In genomic region chr12:109452592-109452991, GRCm38 (mm10) we compare ENCODE assay signal across 8 mouse cellular contexts. TPM values are rescaled to one million over a fixed set of nuclear protein-coding genes. Genes with fewer than 3 reads are reported as not detected.
DNase-seq lines count a peak whose midpoint lies in the region; ATAC-seq lines count a peak whose summit lies in the region.

Gene Dlk1 (plus strand): TSS chr12:109452823.

- H3K4me2 ChIP-seq in kidney, embryonic 16.5 days (replicated peaks; ENCODE audit: low read depth, low read length): peak within 1 kb of the TSS; percentile 88
- peak within 1 kb of the TSS; percentile 79 for H3K4me2 ChIP-seq in hindbrain, embryonic 13.5 days
- peak within 1 kb of the TSS; percentile 74 for H3K4me2 ChIP-seq in midbrain, embryonic 14.5 days (ENCODE audit: low read length)

- no peaks in the 10 kb centered on the region for H3K36me3 ChIP-seq in kidney, embryonic 16.5 days (ENCODE audit: insufficient read depth, low read length)
- peaks cover 12% of the 10 kb centered on the region for H3K36me3 ChIP-seq in embryonic facial prominence, embryonic 10.5 days (replicated peaks)
- H3K36me3 ChIP-seq in hindbrain, embryonic 13.5 days: no peaks in the 10 kb centered on the region
- H3K36me3 ChIP-seq in midbrain, embryonic 14.5 days (ENCODE audit: control insufficient read depth, insufficient read depth, low read length): no peaks in the 10 kb centered on the region

- peak within 1 kb of the TSS; percentile 51 for H3K4me3 ChIP-seq in kidney, embryonic 16.5 days (ENCODE audit: low read length)
- peak within 1 kb of the TSS; percentile 71 for H3K4me3 ChIP-seq in embryonic facial prominence, embryonic 10.5 days
- peak within 1 kb of the TSS; percentile 48 for H3K4me3 ChIP-seq in hindbrain, embryonic 13.5 days
- peak within 1 kb of the TSS; percentile 43 for H3K4me3 ChIP-seq in midbrain, embryonic 14.5 days (replicated peaks; ENCODE audit: low read depth, low read length)

- no peak within 1 kb of the TSS for H3K27ac ChIP-seq in kidney, embryonic 16.5 days (ENCODE audit: low read length)
- H3K27ac ChIP-seq in embryonic facial prominence, embryonic 10.5 days (replicated peaks): peak within 1 kb of the TSS; percentile 93
- H3K27ac ChIP-seq in hindbrain, embryonic 13.5 days: peak within 1 kb of the TSS; percentile 52
- peak within 1 kb of the TSS; percentile 45 for H3K27ac ChIP-seq in midbrain, embryonic 14.5 days (replicated peaks; ENCODE audit: low read depth, low read length)

- peaks cover 36% of the 10 kb centered on the region for H3K4me1 ChIP-seq in kidney, embryonic 16.5 days (ENCODE audit: insufficient read depth, low read length)
- H3K4me1 ChIP-seq in embryonic facial prominence, embryonic 10.5 days: peaks cover 89% of the 10 kb centered on the region
- peaks cover 63% of the 10 kb centered on the region for H3K4me1 ChIP-seq in hindbrain, embryonic 13.5 days (replicated peaks)
- peaks cover 37% of the 10 kb centered on the region for H3K4me1 ChIP-seq in midbrain, embryonic 14.5 days (ENCODE audit: control insufficient read depth, insufficient read depth, low read length)

- DNase-seq in kidney, postnatal 25 days: no peak
- DNase-seq in embryonic facial prominence, embryonic 10.5 days (ENCODE audit: low spot score): peak; percentile 56
- no peak for DNase-seq in midbrain, embryonic 14.5 days
- DNase-seq in Muller cell, postnatal 12 days (ENCODE audit: inconsistent ontology term): no peak
- no peak for DNase-seq in urinary bladder, postnatal 25 days (ENCODE audit: low spot score)
- no peak for DNase-seq in layer of hippocampus, adult 8-10 months (ENCODE audit: low spot score in 2 of 2)

- no peaks in the 10 kb centered on the region for H3K9me3 ChIP-seq in kidney, embryonic 16.5 days (ENCODE audit: low read length)
- no peaks in the 10 kb centered on the region for H3K9me3 ChIP-seq in embryonic facial prominence, embryonic 10.5 days
- no peaks in the 10 kb centered on the region for H3K9me3 ChIP-seq in hindbrain, embryonic 13.5 days
- H3K9me3 ChIP-seq in midbrain, embryonic 14.5 days (ENCODE audit: control insufficient read depth, low read length): no peaks in the 10 kb centered on the region

- H3K9ac ChIP-seq in kidney, embryonic 16.5 days (replicated peaks; ENCODE audit: low read length): peak within 1 kb of the TSS; percentile 58
- H3K9ac ChIP-seq in hindbrain, embryonic 13.5 days: peak within 1 kb of the TSS; percentile 75
- H3K9ac ChIP-seq in midbrain, embryonic 14.5 days (replicated peaks; ENCODE audit: low read length): peak within 1 kb of the TSS; percentile 53

- WGBS in kidney, embryonic 16.5 days: 14% methylated on average over 13 of the region's 13 CpGs
- 7% methylated on average over 13 of the region's 13 CpGs for WGBS in embryonic facial prominence, embryonic 10.5 days
- 7% methylated on average over 13 of the region's 13 CpGs for WGBS in hindbrain, embryonic 13.5 days
- WGBS in midbrain, embryonic 14.5 days: 4% methylated on average over 12 of the region's 13 CpGs

- H3K27me3 ChIP-seq in kidney, embryonic 16.5 days (ENCODE audit: insufficient read depth, low read length): peaks cover 70% of the 10 kb centered on the region
- peaks cover 95% of the 10 kb centered on the region for H3K27me3 ChIP-seq in embryonic facial prominence, embryonic 10.5 days (replicated peaks; ENCODE audit: low read depth, poor library complexity, severe bottlenecking)
- H3K27me3 ChIP-seq in hindbrain, embryonic 13.5 days: peaks cover 82% of the 10 kb centered on the region
- peaks cover 68% of the 10 kb centered on the region for H3K27me3 ChIP-seq in midbrain, embryonic 14.5 days (ENCODE audit: control insufficient read depth, insufficient read depth, low read length)

- no peak for ATAC-seq in kidney, embryonic 16.5 days (ENCODE audit: low FRiP score, low TSS enrichment)
- ATAC-seq in hindbrain, embryonic 13.5 days (ENCODE audit: low FRiP score): 0 out of 2 replicates have a peak, but pooled peaks have one; percentile 19
- ATAC-seq in midbrain, embryonic 14.5 days (ENCODE audit: low FRiP score, low TSS enrichment): no peak

RNA-seq across cellular contexts. Expression of gene Dlk1, which starts in this region (rescaled TPM):
- 91.9 and 111 TPM in 2 replicates for polyA plus RNA-seq in kidney, embryonic 16.5 days (2015; fragmentation: Nextera tagmentation; extraction: Ambion mirVana)
- 287 and 291 TPM in 2 replicates for polyA plus RNA-seq in embryonic facial prominence, embryonic 10.5 days (2016; fragmentation: Nextera tagmentation; extraction: Ambion mirVana)
- 88.0 and 102 TPM in 2 replicates for polyA plus RNA-seq in hindbrain, embryonic 13.5 days (2015; fragmentation: Nextera tagmentation; extraction: Ambion mirVana)
- 50.3 and 51.4 TPM in 2 replicates for polyA plus RNA-seq in midbrain, embryonic 14.5 days (2014; fragmentation: Nextera tagmentation; extraction: Ambion mirVana)
- 10 to 100 TPM in 1 of 4 experiments, 1 to 10 TPM in 3; 6.6 to 10.6 (median 7.2) TPM for total RNA-seq in layer of hippocampus, adult 8-10 months (2022)
